In the genomic region with DNA sequence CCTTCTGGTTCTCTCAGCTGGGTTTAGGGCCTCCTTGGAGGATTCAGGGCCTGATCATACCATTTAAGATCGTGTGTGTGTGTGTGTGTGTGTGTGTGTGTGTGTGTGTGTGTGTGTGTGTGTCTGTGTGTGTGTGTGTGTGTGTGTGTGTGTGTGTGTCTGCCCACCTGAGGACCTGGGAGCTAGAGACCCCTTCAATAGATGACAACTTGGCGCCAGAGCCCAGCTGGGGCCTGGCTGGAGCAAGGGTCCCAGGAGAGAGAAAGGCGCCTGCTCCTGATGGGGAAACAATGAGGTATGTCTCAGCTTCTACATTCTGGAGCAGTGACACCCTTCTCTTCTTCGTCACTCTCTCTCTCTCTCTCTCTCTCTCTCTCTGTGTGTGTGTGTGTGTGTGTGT, we compare ENCODE assay signal across 9 mouse cellular contexts. TPM values are rescaled to one million over a fixed set of nuclear protein-coding genes. Genes with fewer than 3 reads are reported as not detected.
DNase-seq lines count a peak whose midpoint lies in the region; ATAC-seq and TF ChIP-seq lines count a peak whose summit lies in the region.
"Not testable (repeated sequence)": the region's sequence is repeated elsewhere in the genome, so short reads cannot be mapped to it uniquely, and the experiment has no call there.
"Had no signal": no experiment of that assay in that cellular context is flagged by ENCODE, and none has a peak within 500 bp of the region (broad histone marks: within the 10 kb centered on the region; RNA-seq: fewer than 3 reads in every experiment).

No protein-coding gene starts in this region.

- not testable (repeated sequence) for H3K9me3 ChIP-seq in embryonic facial prominence, embryonic 10.5 days; forebrain, embryonic 14.5 days (replicated peaks; ENCODE audit: control insufficient read depth, low read length); hindbrain, embryonic 11.5 days (ENCODE audit: control insufficient read depth, low read length); hindbrain, embryonic 16.5 days (ENCODE audit: control insufficient read depth, low read length); midbrain, embryonic 13.5 days; neural tube, embryonic 11.5 days (ENCODE audit: control insufficient read depth, low read length)

- peak overlapping the region; percentile 69 for H3K4me2 ChIP-seq in forebrain, embryonic 14.5 days (ENCODE audit: low read length)
- peak overlapping the region; percentile 93 for H3K4me2 ChIP-seq in hindbrain, embryonic 11.5 days (replicated peaks; ENCODE audit: low read depth, low read length)
- peak overlapping the region; percentile 76 for H3K4me2 ChIP-seq in hindbrain, embryonic 16.5 days (ENCODE audit: low read length)
- H3K4me2 ChIP-seq in midbrain, embryonic 13.5 days (replicated peaks) = peak overlapping the region; percentile 77
- peak overlapping the region; percentile 64 for H3K4me2 ChIP-seq in neural tube, embryonic 11.5 days (ENCODE audit: low read depth)

- H3K9ac ChIP-seq in forebrain, embryonic 14.5 days (ENCODE audit: low read length) = 0 out of 2 replicates have a peak overlapping the region, but pooled peaks have one; percentile 8
- H3K9ac ChIP-seq in hindbrain, embryonic 11.5 days (ENCODE audit: low read depth, low read length); neural tube, embryonic 11.5 days (ENCODE audit: low read length): not testable (repeated sequence)
- H3K9ac ChIP-seq in hindbrain, embryonic 16.5 days (ENCODE audit: low read depth, low read length) = peak overlapping the region; percentile 39; the same call in 1 of the 2 replicates
- H3K9ac ChIP-seq in midbrain, embryonic 13.5 days (replicated peaks) = peak overlapping the region; percentile 93; the same call in 1 of the 2 replicates

- H3K36me3 ChIP-seq in embryonic facial prominence, embryonic 10.5 days (replicated peaks) = peaks cover 18% of the 10 kb centered on the region
- peaks cover 15% of the 10 kb centered on the region for H3K36me3 ChIP-seq in forebrain, embryonic 14.5 days (ENCODE audit: control insufficient read depth, insufficient read depth, low read length)
- H3K36me3 ChIP-seq in hindbrain, embryonic 11.5 days (ENCODE audit: control insufficient read depth, insufficient read depth, low read length); hindbrain, embryonic 16.5 days (ENCODE audit: control insufficient read depth, insufficient read depth, low read length); neural tube, embryonic 11.5 days (ENCODE audit: control insufficient read depth, insufficient read depth, low read length): not testable (repeated sequence)
- H3K36me3 ChIP-seq in midbrain, embryonic 13.5 days = peaks cover 18% of the 10 kb centered on the region

- TF ChIP-seq POLR2A in brain, embryonic 14.5 days (IDR thresholded peaks at IDR 0.05; ENCODE audit: borderline replicate concordance, extremely low read depth, insufficient read depth, insufficient read length, poor library complexity, severe bottlenecking); olfactory bulb, adult 2 months (IDR thresholded peaks at IDR 0.05; ENCODE audit: insufficient read depth, low read depth, low read length): not testable (repeated sequence)

- H3K4me1 ChIP-seq in embryonic facial prominence, embryonic 10.5 days = peaks cover 31% of the 10 kb centered on the region
- not testable (repeated sequence) for H3K4me1 ChIP-seq in forebrain, embryonic 14.5 days (ENCODE audit: control insufficient read depth, insufficient read depth, low read length)
- H3K4me1 ChIP-seq in hindbrain, embryonic 11.5 days (replicated peaks; ENCODE audit: control insufficient read depth, insufficient read depth, low read length) = 0 out of 2 replicates have a peak, but pooled peaks cover 11% of the 10 kb centered on the region
- peaks cover 29% of the 10 kb centered on the region for H3K4me1 ChIP-seq in hindbrain, embryonic 16.5 days (ENCODE audit: control insufficient read depth, insufficient read depth, low read depth, low read length)
- peaks cover 52% of the 10 kb centered on the region for H3K4me1 ChIP-seq in midbrain, embryonic 13.5 days (replicated peaks)
- H3K4me1 ChIP-seq in neural tube, embryonic 11.5 days (ENCODE audit: control insufficient read depth, insufficient read depth, low read length) = peaks cover 19% of the 10 kb centered on the region
- H3K4me1 ChIP-seq in olfactory bulb, adult 2 months (ENCODE audit: control insufficient read depth, insufficient read depth, low read length) = peaks cover 36% of the 10 kb centered on the region

- H3K4me3 ChIP-seq in embryonic facial prominence, embryonic 10.5 days = peak overlapping the region; percentile 76
- peak overlapping the region; percentile 73 for H3K4me3 ChIP-seq in forebrain, embryonic 14.5 days (ENCODE audit: low read depth, low read length)
- H3K4me3 ChIP-seq in hindbrain, embryonic 11.5 days (ENCODE audit: low read depth, low read length) = peak overlapping the region; percentile 63; the same call in 1 of the 2 replicates
- H3K4me3 ChIP-seq in hindbrain, embryonic 16.5 days (ENCODE audit: low read length) = peak overlapping the region; percentile 79
- peak overlapping the region; percentile 66 for H3K4me3 ChIP-seq in midbrain, embryonic 13.5 days (replicated peaks)
- H3K4me3 ChIP-seq in neural tube, embryonic 11.5 days (ENCODE audit: low read depth, low read length) = not testable (repeated sequence)
- H3K4me3 ChIP-seq in olfactory bulb, adult 2 months (ENCODE audit: insufficient read depth, low read depth, low read length) = peak overlapping the region; percentile 90

- ATAC-seq in forebrain, embryonic 14.5 days = 0 out of 2 replicates have a peak, but pooled peaks have one; percentile 15
- not testable (repeated sequence) for ATAC-seq in hindbrain, embryonic 11.5 days (ENCODE audit: low FRiP score); hindbrain, embryonic 16.5 days; midbrain, embryonic 13.5 days; neural tube, embryonic 11.5 days (ENCODE audit: insufficient read depth, low FRiP score, low TSS enrichment)

- H3K27ac ChIP-seq in embryonic facial prominence, embryonic 10.5 days (replicated peaks); forebrain, embryonic 14.5 days (ENCODE audit: low read depth, low read length); hindbrain, embryonic 11.5 days (ENCODE audit: low read depth, low read length); hindbrain, embryonic 16.5 days (ENCODE audit: low read depth, low read length); midbrain, embryonic 13.5 days; neural tube, embryonic 11.5 days (ENCODE audit: low read depth, low read length); olfactory bulb, adult 2 months (ENCODE audit: insufficient read depth, low read depth, low read length): not testable (repeated sequence)

- TF ChIP-seq CTCF in brain, embryonic 14.5 days (IDR thresholded peaks at IDR 0.05; ENCODE audit: borderline replicate concordance, extremely low read depth, insufficient read depth, insufficient read length); olfactory bulb, adult 2 months (IDR thresholded peaks at IDR 0.05; ENCODE audit: insufficient read depth, low read depth, low read length): not testable (repeated sequence)

- H3K27me3 ChIP-seq in embryonic facial prominence, embryonic 10.5 days (replicated peaks; ENCODE audit: low read depth, poor library complexity, severe bottlenecking) = peaks cover 19% of the 10 kb centered on the region
- H3K27me3 ChIP-seq in forebrain, embryonic 14.5 days (replicated peaks; ENCODE audit: control insufficient read depth, insufficient read depth, low read length); hindbrain, embryonic 11.5 days (ENCODE audit: control insufficient read depth, insufficient read depth, low read length); hindbrain, embryonic 16.5 days (replicated peaks; ENCODE audit: control insufficient read depth, insufficient read depth, low read length); midbrain, embryonic 13.5 days; neural tube, embryonic 11.5 days (ENCODE audit: control insufficient read depth, insufficient read depth, low read length): not testable (repeated sequence)

- 65% methylated on average over 4 of the region's 4 CpGs for WGBS in embryonic facial prominence, embryonic 10.5 days
- 70% methylated on average over 4 of the region's 4 CpGs for WGBS in forebrain, embryonic 14.5 days
- 47% methylated on average over 3 of the region's 4 CpGs for WGBS in hindbrain, embryonic 11.5 days
- 16% methylated on average over 4 of the region's 4 CpGs for WGBS in hindbrain, embryonic 16.5 days
- 32% methylated on average over 2 of the region's 4 CpGs for WGBS in midbrain, embryonic 13.5 days
- 75% methylated on average over 1 of the region's 4 CpGs for WGBS in neural tube, embryonic 11.5 days
- WGBS in olfactory bulb, adult 2 months = 54% methylated on average over 4 of the region's 4 CpGs

- DNase-seq in brain, embryonic 14.5 days (ENCODE audit: low read depth) = peak; percentile 33
- not testable (repeated sequence) for DNase-seq in embryonic facial prominence, embryonic 10.5 days (ENCODE audit: low spot score); forebrain, embryonic 14.5 days (ENCODE audit: low spot score); neural tube, embryonic 11.5 days (ENCODE audit: low spot score)
- peak; percentile 34 for DNase-seq in hindbrain, embryonic 11.5 days (ENCODE audit: low spot score)

RNA-seq across cellular contexts. Expression of a gene that starts 1.2 kb away (rescaled TPM):
- polyA plus RNA-seq in brain, embryonic 14.5 days (2012; rRNA removed) = 193 and 214 TPM in 2 replicates
- polyA plus RNA-seq in embryonic facial prominence, embryonic 10.5 days (2016; fragmentation: Nextera tagmentation; extraction: Ambion mirVana) = 36.0 and 37.1 TPM in 2 replicates
- 49.3 and 54.5 TPM in 2 replicates for polyA plus RNA-seq in forebrain, embryonic 14.5 days (2014; fragmentation: Nextera tagmentation; extraction: Ambion mirVana)
- 33.3 and 39.0 TPM in 2 replicates for polyA plus RNA-seq in hindbrain, embryonic 11.5 days (2014; fragmentation: Nextera tagmentation; extraction: Ambion mirVana)
- polyA plus RNA-seq in hindbrain, embryonic 16.5 days (2015; fragmentation: Nextera tagmentation; extraction: Ambion mirVana) = 112 and 130 TPM in 2 replicates
- polyA plus RNA-seq in midbrain, embryonic 13.5 days (2015; fragmentation: Nextera tagmentation; extraction: Ambion mirVana) = 86.9 and 111 TPM in 2 replicates
- polyA plus RNA-seq in neural tube, embryonic 11.5 days (2014; fragmentation: Nextera tagmentation; extraction: Ambion mirVana) = 39.1 and 44.2 TPM in 2 replicates
- polyA plus RNA-seq in olfactory bulb, adult 2 months (2012; ENCODE audit: insufficient read depth, insufficient read length, low replicate concordance, missing spikeins) = not detected in 2 replicates

RNA-seq across cellular contexts. Expression of a gene that starts 17.5 kb away (rescaled TPM):
- 3.0 and 3.8 TPM in 2 replicates for polyA plus RNA-seq in brain, embryonic 14.5 days (2012; rRNA removed)
- 2.5 and 3.6 TPM in 2 replicates for polyA plus RNA-seq in embryonic facial prominence, embryonic 10.5 days (2016; fragmentation: Nextera tagmentation; extraction: Ambion mirVana)
- polyA plus RNA-seq in forebrain, embryonic 14.5 days (2014; fragmentation: Nextera tagmentation; extraction: Ambion mirVana) = 3.2 and 3.7 TPM in 2 replicates
- 2.4 and 3.3 TPM in 2 replicates for polyA plus RNA-seq in hindbrain, embryonic 11.5 days (2014; fragmentation: Nextera tagmentation; extraction: Ambion mirVana)
- 5.8 and 7.7 TPM in 2 replicates for polyA plus RNA-seq in hindbrain, embryonic 16.5 days (2015; fragmentation: Nextera tagmentation; extraction: Ambion mirVana)
- 8.0 and 8.9 TPM in 2 replicates for polyA plus RNA-seq in midbrain, embryonic 13.5 days (2015; fragmentation: Nextera tagmentation; extraction: Ambion mirVana)
- 1.0 and 3.1 TPM in 2 replicates for polyA plus RNA-seq in neural tube, embryonic 11.5 days (2014; fragmentation: Nextera tagmentation; extraction: Ambion mirVana)
- not detected in 2 replicates for polyA plus RNA-seq in olfactory bulb, adult 2 months (2012; ENCODE audit: insufficient read depth, insufficient read length, low replicate concordance, missing spikeins)

RNA-seq across cellular contexts. Expression of a gene that starts 25.2 kb away (rescaled TPM):
- 3.7 and 3.8 TPM in 2 replicates for polyA plus RNA-seq in brain, embryonic 14.5 days (2012; rRNA removed)
- 10.2 and 12.4 TPM in 2 replicates for polyA plus RNA-seq in embryonic facial prominence, embryonic 10.5 days (2016; fragmentation: Nextera tagmentation; extraction: Ambion mirVana)
- 0.99 and 1.5 TPM in 2 replicates for polyA plus RNA-seq in forebrain, embryonic 14.5 days (2014; fragmentation: Nextera tagmentation; extraction: Ambion mirVana)
- 4.0 and 4.7 TPM in 2 replicates for polyA plus RNA-seq in hindbrain, embryonic 11.5 days (2014; fragmentation: Nextera tagmentation; extraction: Ambion mirVana)
- polyA plus RNA-seq in hindbrain, embryonic 16.5 days (2015; fragmentation: Nextera tagmentation; extraction: Ambion mirVana) = 1.7 and 2.3 TPM in 2 replicates
- 1.5 and 2.5 TPM in 2 replicates for polyA plus RNA-seq in midbrain, embryonic 13.5 days (2015; fragmentation: Nextera tagmentation; extraction: Ambion mirVana)
- polyA plus RNA-seq in neural tube, embryonic 11.5 days (2014; fragmentation: Nextera tagmentation; extraction: Ambion mirVana) = 3.0 and 4.9 TPM in 2 replicates
- polyA plus RNA-seq in olfactory bulb, adult 2 months (2012; ENCODE audit: insufficient read depth, insufficient read length, low replicate concordance, missing spikeins) = not detected in 2 replicates
- polyA plus RNA-seq: activated CD4-positive, CD25-positive, alpha-beta regulatory T cell, adult 4 months had no signal

RNA-seq across cellular contexts. Expression of a gene that starts 25.4 kb away (rescaled TPM):
- polyA plus RNA-seq in brain, embryonic 14.5 days (2012; rRNA removed) = 37.1 and 47.1 TPM in 2 replicates
- polyA plus RNA-seq in embryonic facial prominence, embryonic 10.5 days (2016; fragmentation: Nextera tagmentation; extraction: Ambion mirVana) = 18.6 and 22.4 TPM in 2 replicates
- 37.1 and 37.9 TPM in 2 replicates for polyA plus RNA-seq in forebrain, embryonic 14.5 days (2014; fragmentation: Nextera tagmentation; extraction: Ambion mirVana)
- 18.4 and 20.8 TPM in 2 replicates for polyA plus RNA-seq in hindbrain, embryonic 11.5 days (2014; fragmentation: Nextera tagmentation; extraction: Ambion mirVana)
- 43.5 and 45.6 TPM in 2 replicates for polyA plus RNA-seq in hindbrain, embryonic 16.5 days (2015; fragmentation: Nextera tagmentation; extraction: Ambion mirVana)
- 32.8 and 36.0 TPM in 2 replicates for polyA plus RNA-seq in midbrain, embryonic 13.5 days (2015; fragmentation: Nextera tagmentation; extraction: Ambion mirVana)
- 21.5 and 22.4 TPM in 2 replicates for polyA plus RNA-seq in neural tube, embryonic 11.5 days (2014; fragmentation: Nextera tagmentation; extraction: Ambion mirVana)
- not detected in 2 replicates for polyA plus RNA-seq in olfactory bulb, adult 2 months (2012; ENCODE audit: insufficient read depth, insufficient read length, low replicate concordance, missing spikeins)

RNA-seq across cellular contexts. Expression of a gene that starts 34.0 kb away (rescaled TPM):
- 24.1 and 31.1 TPM in 2 replicates for polyA plus RNA-seq in brain, embryonic 14.5 days (2012; rRNA removed)
- polyA plus RNA-seq in embryonic facial prominence, embryonic 10.5 days (2016; fragmentation: Nextera tagmentation; extraction: Ambion mirVana) = 23.4 and 23.7 TPM in 2 replicates
- polyA plus RNA-seq in forebrain, embryonic 14.5 days (2014; fragmentation: Nextera tagmentation; extraction: Ambion mirVana) = 16.1 and 24.6 TPM in 2 replicates
- 21.5 and 22.1 TPM in 2 replicates for polyA plus RNA-seq in hindbrain, embryonic 11.5 days (2014; fragmentation: Nextera tagmentation; extraction: Ambion mirVana)
- 51.4 and 53.2 TPM in 2 replicates for polyA plus RNA-seq in hindbrain, embryonic 16.5 days (2015; fragmentation: Nextera tagmentation; extraction: Ambion mirVana)
- polyA plus RNA-seq in midbrain, embryonic 13.5 days (2015; fragmentation: Nextera tagmentation; extraction: Ambion mirVana) = 35.8 and 36.2 TPM in 2 replicates
- polyA plus RNA-seq in neural tube, embryonic 11.5 days (2014; fragmentation: Nextera tagmentation; extraction: Ambion mirVana) = 21.4 and 22.3 TPM in 2 replicates
- not detected in 2 replicates for polyA plus RNA-seq in olfactory bulb, adult 2 months (2012; ENCODE audit: insufficient read depth, insufficient read length, low replicate concordance, missing spikeins)
